Mouse (Mus musculus) hindbrain, postnatal 0 days (tissue): ENCODE results near the gene Tmem222. TPM values are rescaled to one million over a fixed set of nuclear protein-coding genes. Genes with fewer than 3 reads are reported as not detected.

Experiments
- ATAC-seq: fragments of 200-750 bp; cut with Nextera tagmentation; 2 replicates; pipeline ENCODE4 v1.8.0; 2017; ENCODE audit warnings: mild to moderate bottlenecking, moderate TSS enrichment, moderate library complexity
- DNase-seq: peaks from one replicate; pipeline ENCODE4 v3.0.0-alpha.2; 2015; ENCODE audit warnings: low spot score
- H3K27ac ChIP-seq: fragments of 300-500 bp; sonication (generic); 2 replicates; pipeline ENCODE4 v1.5.1; 2014; ENCODE audit warnings: mild to moderate bottlenecking
- H3K27me3 ChIP-seq: fragments of 300-500 bp; sonication (generic); 2 replicates; pipeline ENCODE4 v1.6.1; 2014; ENCODE audit warnings: low read length, mixed read lengths; ENCODE audit not compliant: insufficient read depth
- H3K36me3 ChIP-seq: fragments of 300-500 bp; sonication (generic); 2 replicates; pipeline ENCODE4 v1.6.1; 2014; ENCODE audit warnings: low read length, mixed read lengths; ENCODE audit not compliant: insufficient read depth
- H3K4me1 ChIP-seq: fragments of 300-500 bp; sonication (generic); 2 replicates; pipeline ENCODE4 v1.6.1; 2014; ENCODE audit warnings: antibody characterized with exemption, low read length, mixed read lengths; ENCODE audit not compliant: insufficient read depth
- H3K4me2 ChIP-seq: fragments of 300-500 bp; sonication (generic); 2 replicates; pipeline ENCODE4 v1.6.1; 2014; ENCODE audit warnings: low read depth, mild to moderate bottlenecking, low read length, moderate library complexity, mixed read lengths
- H3K4me3 ChIP-seq: fragments of 300-500 bp; sonication (generic); 2 replicates; pipeline ENCODE4 v1.5.1; 2014; ENCODE audit warnings: low read length
- H3K9ac ChIP-seq: fragments of 300-500 bp; sonication (generic); replicated peaks from 2 replicates; pipeline ENCODE4 v1.6.1; 2014; ENCODE audit warnings: mild to moderate bottlenecking, low read length, moderate library complexity, mixed read lengths
- H3K9me3 ChIP-seq: fragments of 300-500 bp; sonication (generic); 2 replicates; pipeline ENCODE4 v1.6.1; 2016; ENCODE audit warnings: low read length, mixed read lengths
- CTCF ChIP-seq: IDR thresholded peaks from 2 replicates; pipeline ENCODE4 v1.5.1; 2016; ENCODE audit warnings: antibody characterized with exemption, control low read depth, low read depth
- WGBS: fragments of 180-500 bp; shearing (Covaris S2); extraction: QIAGEN DNeasy Blood & Tissue Kit; methylation state at CpG from one replicate; pipeline ENCODE4 v1.1.7; 2014; 5-methylcytosine and 5-hydroxymethylcytosine counted together
- polyA plus RNA-seq: library from polyadenylated mRNA; unstranded; fragments of >200 nt; fragmentation: Nextera tagmentation; extraction: Ambion mirVana; gene quantifications from 2 replicates; pipeline ENCODE4 v1.2.1, GENCODE M21; 2015
- total RNA-seq: library from RNA; depleted of rRNA; stranded (reverse); fragments of >200 nt; gene quantifications from 2 replicates; pipeline ENCODE4 v1.2.3, GENCODE M21; 2014

The Tmem222 gene
- total and polyA plus RNA-seq, 2 experiments from 2014 or later, result 136 to 138 TPM

GRCm38 (mm10) chr4:133304770-133305169 lies 27.2 kb upstream of the Tmem222 start:
- Histone ChIP-seq H3K27me3 (no peaks in the 10 kb centered on the region), H3K9ac (no peak overlapping the region), H3K4me1 (0 out of 2 replicates have a peak, but pooled peaks cover 4% of the 10 kb centered on the region), H3K9me3 (no peaks in the 10 kb centered on the region), H3K36me3 (peaks cover 6% of the 10 kb centered on the region; the same call in 1 of the 2 replicates), H3K4me3 (no peak overlapping the region), H3K4me2 (no peak overlapping the region), H3K27ac (no peak overlapping the region)
- ATAC-seq (no peak), DNase-seq (no peak)
- WGBS, result 86% methylated on average over 7 of the region's 7 CpGs
- TF ChIP-seq CTCF, result no peak

- no peaks in the 10 kb centered on the region for H3K9me3 ChIP-seq
- no peak overlapping the region for H3K4me3 ChIP-seq
- no peak overlapping the region for H3K9ac ChIP-seq
- DNase-seq, result no peak
- WGBS, result 71% methylated on average over 5 of the region's 5 CpGs
- ATAC-seq, result no peak
- H3K4me1 ChIP-seq, result peaks cover 23% of the 10 kb centered on the region
- no peak for TF ChIP-seq CTCF
- no peak overlapping the region for H3K27ac ChIP-seq
- H3K27me3 ChIP-seq, result no peaks in the 10 kb centered on the region
- peaks cover 6% of the 10 kb centered on the region; the same call in 1 of the 2 replicates for H3K36me3 ChIP-seq
- no peak overlapping the region for H3K4me2 ChIP-seq
These were observed 25.1 kb upstream of the Tmem222 start for GRCm38 (mm10) chr4:133302668-133303067.

- H3K9ac ChIP-seq, result no peak overlapping the region
- no peak overlapping the region for H3K4me2 ChIP-seq
- TF ChIP-seq CTCF, result peak; percentile 96
- no peak overlapping the region for H3K4me3 ChIP-seq
- H3K27me3 ChIP-seq, result no peaks in the 10 kb centered on the region
- peaks cover 6% of the 10 kb centered on the region; the same call in 1 of the 2 replicates for H3K36me3 ChIP-seq
- ATAC-seq (no peak), DNase-seq (peak; percentile 80)
- no peaks in the 10 kb centered on the region for H3K9me3 ChIP-seq
- peaks cover 26% of the 10 kb centered on the region for H3K4me1 ChIP-seq
- H3K27ac ChIP-seq, result no peak overlapping the region
- 24% methylated on average over 4 of the region's 4 CpGs for WGBS
These were observed 24.2 kb upstream of the Tmem222 start for GRCm38 (mm10) chr4:133301802-133302201.

DNA sequence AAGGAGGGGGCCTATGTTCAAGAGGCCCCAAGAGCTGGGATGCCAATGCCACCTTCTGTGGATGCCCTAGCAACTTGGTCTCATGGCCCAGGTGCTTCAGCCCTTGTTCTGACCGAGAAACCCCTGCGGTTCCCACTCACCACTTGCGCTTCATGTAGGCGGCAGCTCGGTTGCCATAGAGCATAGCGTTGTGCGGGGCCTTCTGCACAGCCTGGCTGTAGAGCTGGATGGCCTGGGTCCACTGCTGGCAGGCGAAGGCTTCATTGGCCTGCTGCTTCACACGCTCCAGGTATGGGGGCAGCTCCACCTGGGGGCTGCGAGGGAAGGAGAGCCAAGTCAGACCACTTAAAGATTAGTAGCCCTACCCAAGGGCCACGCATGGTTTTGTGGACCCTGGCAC lies 22.8 kb upstream of the Tmem222 start:
- peaks cover 14% of the 10 kb centered on the region for H3K36me3 ChIP-seq
- H3K4me1 ChIP-seq, result peaks cover 26% of the 10 kb centered on the region
- ATAC-seq (no peak), DNase-seq (no peak)
- WGBS, result 65% methylated on average over 11 of the region's 11 CpGs
- no peak overlapping the region for H3K4me3 ChIP-seq
- no peak overlapping the region for H3K9ac ChIP-seq
- H3K27me3 ChIP-seq, result no peaks in the 10 kb centered on the region
- H3K27ac ChIP-seq, result peak overlapping the region; percentile 89
- H3K9me3 ChIP-seq, result no peaks in the 10 kb centered on the region
- H3K4me2 ChIP-seq, result no peak overlapping the region
- TF ChIP-seq CTCF, result no peak

GRCm38 (mm10) chr4:133299701-133300100 lies 22.1 kb upstream of the Tmem222 start:
- Histone ChIP-seq H3K4me2 (no peak overlapping the region), H3K9ac (no peak overlapping the region), H3K9me3 (no peaks in the 10 kb centered on the region), H3K27me3 (no peaks in the 10 kb centered on the region), H3K4me3 (no peak overlapping the region), H3K4me1 (peaks cover 26% of the 10 kb centered on the region), H3K36me3 (peaks cover 21% of the 10 kb centered on the region), H3K27ac (peak overlapping the region; percentile 89)
- no peak for TF ChIP-seq CTCF
- 45% methylated on average over 5 of the region's 5 CpGs for WGBS
- ATAC-seq (peak; percentile 53), DNase-seq (peak; percentile 82)

GRCm38 (mm10) chr4:133298516-133299365 lies 21.1 kb upstream of the Tmem222 start:
- H3K4me2 ChIP-seq, result no peak overlapping the region
- H3K27ac ChIP-seq, result peak overlapping the region; percentile 89
- H3K4me1 ChIP-seq, result peaks cover 26% of the 10 kb centered on the region
- H3K27me3 ChIP-seq, result no peaks in the 10 kb centered on the region
- WGBS, result 21% methylated on average over 12 of the region's 12 CpGs
- H3K9me3 ChIP-seq, result no peaks in the 10 kb centered on the region
- no peak overlapping the region; the same call in 1 of the 2 replicates for H3K9ac ChIP-seq
- no peak for TF ChIP-seq CTCF
- peak; percentile 69 for ATAC-seq
- DNase-seq, result peak; percentile 80
- H3K36me3 ChIP-seq, result peaks cover 21% of the 10 kb centered on the region
- H3K4me3 ChIP-seq, result no peak overlapping the region

GRCm38 (mm10) chr4:133297801-133298238 lies 20.2 kb upstream of the Tmem222 start:
- Histone ChIP-seq H3K27me3 (no peaks in the 10 kb centered on the region), H3K4me2 (no peak overlapping the region), H3K27ac (peak overlapping the region; percentile 89), H3K9me3 (no peaks in the 10 kb centered on the region), H3K4me1 (peaks cover 31% of the 10 kb centered on the region), H3K4me3 (no peak overlapping the region), H3K9ac (0 out of 2 replicates have a peak overlapping the region, but pooled peaks have one; percentile 21), H3K36me3 (peaks cover 21% of the 10 kb centered on the region)
- DNase-seq (peak; percentile 95), ATAC-seq (peak; percentile 83)
- 4% methylated on average over 5 of the region's 5 CpGs for WGBS
- TF ChIP-seq CTCF, result peak; percentile 98
